Comparison of ENCODE assay signal across 27 mouse cellular contexts in genomic region chr11:3823378-3823777, GRCm38 (mm10). TPM values are rescaled to one million over a fixed set of nuclear protein-coding genes. Genes with fewer than 3 reads are reported as not detected.
DNase-seq lines count a peak whose midpoint lies in the region; TF ChIP-seq lines count a peak whose summit lies in the region.
"Had no signal": no experiment of that assay in that cellular context is flagged by ENCODE, and none has a peak within 500 bp of the region (broad histone marks: within the 10 kb centered on the region; RNA-seq: fewer than 3 reads in every experiment).

No protein-coding gene starts in this region.

- peak overlapping the region; percentile 32 for H3K4me2 ChIP-seq in myocyte (ENCODE audit: low read depth)
- H3K4me2 ChIP-seq: embryonic facial prominence, embryonic 15.5 days; forebrain, embryonic 12.5 days had no signal

- no peaks in the 10 kb centered on the region for H3K79me2 ChIP-seq in myocyte (ENCODE audit: control insufficient read depth, insufficient read depth)

- WGBS in cerebellum, adult 2 months = 18% methylated on average over 2 of the region's 2 CpGs

- no peak overlapping the region for H3ac ChIP-seq in myocyte (ENCODE audit: control insufficient read depth, insufficient read length)

- peak; percentile 49 for DNase-seq in cerebellum, adult 9-10 months
- no peak for DNase-seq in cerebellum, adult 2 months
- DNase-seq in layer of hippocampus, adult 2 months (ENCODE audit: low spot score in 2 of 2) = no peak
- DNase-seq in layer of hippocampus, postnatal 36 days = no peak
- DNase-seq in Muller cell, postnatal 12 days (ENCODE audit: inconsistent ontology term) = peak; percentile 42
- DNase-seq in adrenal gland, postnatal 10 days = no peak
- no peak for DNase-seq in right cerebral cortex, postnatal 25 days
- DNase-seq: adrenal gland, adult 2 months; adrenal gland, postnatal 14 days; adrenal gland, postnatal 36 days; B cell, adult 2 months; cerebellum, adult 11 months; cerebellum, adult 18-20 months; cerebellum, adult 9-11 months; cerebellum, postnatal 14 days; cerebellum, postnatal 36 days; embryo, embryonic 11 days had no signal

- TF ChIP-seq POLR2A in cerebellum, adult 2 months (IDR thresholded peaks at IDR 0.05; ENCODE audit: borderline replicate concordance, insufficient read depth, low read length) = no peak
- TF ChIP-seq POLR2A in myocyte (IDR thresholded peaks at IDR 0.05; ENCODE audit: insufficient read length, low read depth) = no peak

- H3K4me3 ChIP-seq in cerebellum, adult 2 months (replicated peaks; ENCODE audit: insufficient read depth, low read depth, low read length) = no peak overlapping the region
- no peak overlapping the region for H3K4me3 ChIP-seq in layer of hippocampus, adult 2 months
- H3K4me3 ChIP-seq in myocyte = no peak overlapping the region
- H3K4me3 ChIP-seq: embryonic facial prominence, embryonic 13.5 days; embryonic facial prominence, embryonic 15.5 days; erythroblast, embryonic 14.5 days; forebrain, embryonic 10.5 days; forebrain, embryonic 12.5 days had no signal

- no peak for TF ChIP-seq CTCF in cerebellum, adult 2 months (IDR thresholded peaks at IDR 0.05; ENCODE audit: borderline replicate concordance, insufficient read depth, low read depth, low read length)
- no peak for TF ChIP-seq CTCF in layer of hippocampus, adult 2 months (conservative IDR thresholded peaks at IDR 0.05)

- H3K27me3 ChIP-seq in cerebellum, adult 2 months (ENCODE audit: control insufficient read depth, insufficient read depth, low read length) = no peaks in the 10 kb centered on the region
- no peaks in the 10 kb centered on the region for H3K27me3 ChIP-seq in myocyte (ENCODE audit: control insufficient read depth, insufficient read depth, insufficient read length)
- H3K27me3 ChIP-seq: embryonic facial prominence, embryonic 13.5 days; embryonic facial prominence, embryonic 15.5 days; forebrain, embryonic 12.5 days had no signal

- no peak overlapping the region for H3K27ac ChIP-seq in cerebellum, adult 2 months (ENCODE audit: insufficient read depth, low read length)
- peak overlapping the region; percentile 67; the same call in 1 of the 2 replicates for H3K27ac ChIP-seq in layer of hippocampus, adult 2 months
- H3K27ac ChIP-seq: embryonic facial prominence, embryonic 15.5 days; forebrain, embryonic 10.5 days; forebrain, embryonic 12.5 days had no signal

- peaks cover 20% of the 10 kb centered on the region for H3K4me1 ChIP-seq in cerebellum, adult 2 months (ENCODE audit: control insufficient read depth, insufficient read depth, low read length)
- H3K4me1 ChIP-seq: forebrain, embryonic 12.5 days had no signal

- H3K36me3 ChIP-seq in myocyte (ENCODE audit: control insufficient read depth, insufficient read depth) = no peaks in the 10 kb centered on the region
- H3K36me3 ChIP-seq: embryonic facial prominence, embryonic 13.5 days; embryonic facial prominence, embryonic 15.5 days; forebrain, embryonic 10.5 days; forebrain, embryonic 12.5 days; G1E had no signal

TF ChIP-seq in myocyte, 11 proteins besides CTCF, POLR2A, EP300 and RAD21:
- TF ChIP-seq SRF (IDR thresholded peaks at IDR 0.05; ENCODE audit: control insufficient read depth, insufficient read length, low read depth) (no peak), MYOD1 (IDR thresholded peaks at IDR 0.05; ENCODE audit: control insufficient read depth in 1 of 3, insufficient read length in 2 of 3, low read depth in 2 of 3) (no peak), REST (IDR thresholded peaks at IDR 0.05; ENCODE audit: insufficient read depth, insufficient read length) (no peak), POLR2AphosphoS2 (IDR thresholded peaks at IDR 0.05; ENCODE audit: insufficient read length, low read depth) (no peak), USF1 (IDR thresholded peaks at IDR 0.05; ENCODE audit: low read depth) (no peak), TCF3 (IDR thresholded peaks at IDR 0.05; ENCODE audit: insufficient read length, low read depth) (no peak), E2F4 (IDR thresholded peaks at IDR 0.05; ENCODE audit: insufficient read depth) (no peak), TCF12 (IDR thresholded peaks at IDR 0.05; ENCODE audit: insufficient read depth, poor library complexity, severe bottlenecking) (no peak), CEBPB (IDR thresholded peaks at IDR 0.05; ENCODE audit: insufficient read depth, poor library complexity, severe bottlenecking) (no peak), MYOG (IDR thresholded peaks at IDR 0.05; ENCODE audit: control insufficient read depth in 1 of 3, insufficient read depth in 1 of 3, insufficient read length in 2 of 3, low read depth in 2 of 3) (no peak), MAX (IDR thresholded peaks at IDR 0.05; ENCODE audit: low read depth) (no peak)

RNA-seq across cellular contexts. Expression of gene Osbp2, which starts 40.3 kb away (rescaled TPM):
- polyA plus RNA-seq in cerebellum, adult 2 months (2012; rRNA removed) = 71.3 and 81.7 TPM in 2 replicates
- 10 to 100 TPM; 81.4 to 86.7 TPM for total RNA-seq in layer of hippocampus, adult 2 months (2021)
- 10 to 100 TPM; 75.7 to 80.7 TPM for total RNA-seq in layer of hippocampus, postnatal 36 days (2021)
- polyA plus RNA-seq in myocyte (2012; fragmentation: generic; extraction: Trizol) = 1.3 TPM
- 1 to 10 TPM; 1.9 to 2.4 TPM for total RNA-seq in adrenal gland, postnatal 10 days (2021)
- total RNA-seq: CH12.LX; common myeloid progenitor, adult 5-6 weeks had no signal
- polyA plus RNA-seq: CD4-positive, CD25-positive, alpha-beta regulatory T cell, adult 4 months; erythroblast, embryonic 14.5 days; G1E had no signal

Comparison
In these comparisons a context has a peak if more than half of its experiments do, and no peak if none do; other contexts are left out.
1. DNase-seq: peak in cerebellum, adult 9-10 months (single experiment) and Muller cell, postnatal 12 days (single experiment); none in cerebellum, adult 2 months (0 of 2), layer of hippocampus, adult 2 months (0 of 2), layer of hippocampus, postnatal 36 days (0 of 2), adrenal gland, postnatal 10 days (single experiment) and right cerebral cortex, postnatal 25 days (single experiment).
2. RNA of gene Osbp2, which starts 40.3 kb away (total RNA-seq): 81.4 to 86.7 TPM in layer of hippocampus, adult 2 months and 75.7 to 80.7 TPM in layer of hippocampus, postnatal 36 days; 1.9 to 2.4 TPM in adrenal gland, postnatal 10 days; every median in the first group is over 10 times any median in the second.